Mouse (Mus musculus) adrenal gland, adult 2 months (tissue): ENCODE results near the gene Drc3. TPM values are rescaled to one million over a fixed set of nuclear protein-coding genes. Genes with fewer than 3 reads are reported as not detected.

ENCODE experiments used
- DNase-seq: peaks from one replicate; pipeline ENCODE4 v3.0.0; 2021
- long read RNA-seq: library from polyadenylated mRNA; stranded (forward); transcript quantifications from one replicate; pipeline ENCODE4 v2.0.0, GENCODE M21; 2021
- polyA plus RNA-seq: library from polyadenylated mRNA; depleted of rRNA; stranded (reverse); fragments of >200 nt; gene quantifications from 2 replicates; pipeline ENCODE4 v1.2.3, GENCODE M21; 2012; rRNA removed
- total RNA-seq, 2 experiments: library from RNA; stranded (reverse); gene quantifications; 2 replicates each; pipeline ENCODE4 v1.2.3; 2021

Drc3 gene
- total RNA-seq, result 1 to 10 TPM in 1 of 2 experiments, under 1 TPM in 1; 0.61 to 1.5 TPM
- 0.90 and 1.0 TPM in 2 replicates for polyA plus RNA-seq
- long read RNA-seq, partial matches to known transcripts, result 2 of 2 reads
- long read RNA-seq, other reads (novel, unspliced or antisense), result 0 of 2 reads

DNA sequence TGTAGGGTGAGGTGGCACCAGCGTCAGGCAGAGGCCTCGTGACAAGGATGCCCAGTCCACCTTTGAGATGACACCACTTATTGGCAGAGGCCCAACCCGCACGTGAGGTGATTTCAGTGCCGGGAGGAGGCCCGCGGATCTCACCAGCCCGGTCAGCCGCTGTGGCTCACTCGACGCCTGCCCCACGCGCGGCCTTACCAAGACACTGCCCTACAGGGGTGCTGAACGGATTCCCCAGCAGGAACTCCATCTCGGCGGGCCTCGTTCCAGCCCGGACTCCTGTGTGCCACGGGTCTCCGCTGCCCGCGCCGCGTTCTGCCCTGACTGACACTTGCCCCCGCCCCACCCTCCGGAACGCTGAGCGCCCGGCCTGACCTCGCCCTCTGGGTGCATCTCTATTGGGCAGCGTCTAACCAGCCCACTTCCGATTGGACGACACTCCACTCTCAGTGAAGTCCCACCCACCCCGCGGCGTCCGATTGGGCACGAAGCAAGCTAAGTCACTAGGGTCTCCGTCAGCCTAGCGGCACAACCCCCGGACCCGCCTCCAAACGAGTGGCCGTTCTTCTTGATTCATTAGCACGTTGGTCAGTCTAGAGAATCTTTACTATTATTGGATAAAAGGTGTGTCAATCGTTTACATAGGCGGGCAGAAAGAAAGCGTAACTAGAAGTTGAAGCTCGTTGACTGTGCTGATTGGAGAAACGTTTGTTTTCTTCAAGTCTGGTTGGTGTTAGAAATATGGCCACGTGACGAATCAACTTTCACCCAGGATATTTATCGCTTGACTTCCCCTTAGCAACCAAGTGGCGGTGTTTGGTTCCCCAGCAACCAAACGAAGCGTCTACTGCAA lies at the start of gene Drc3, which contains the start of gene Tom1l2:
TSS of gene Drc3 (plus strand) at position 771 of the 853 bp plus-strand sequence.
TSS of gene Tom1l2 (minus strand) at position 347 of the 853 bp plus-strand sequence.
- peak; percentile 100 for DNase-seq

DNA sequence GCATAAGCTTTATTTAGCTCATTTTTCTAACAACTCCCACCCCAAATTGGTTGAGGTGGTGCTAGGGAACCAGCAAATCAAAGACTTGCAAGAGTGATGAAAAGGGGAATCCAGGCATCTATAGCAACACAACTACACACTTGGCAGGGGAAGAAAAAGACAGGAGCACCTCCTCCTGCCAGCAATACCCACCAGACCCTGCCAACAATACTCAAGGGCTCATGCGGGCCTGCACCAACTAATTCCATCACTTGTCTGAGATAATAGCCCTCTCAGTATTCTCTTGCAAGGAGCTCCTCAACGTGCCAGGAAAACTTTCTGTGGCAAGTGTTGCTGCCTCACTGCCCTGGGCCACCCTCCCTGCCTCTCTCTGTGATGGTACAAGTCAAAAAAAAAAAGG lies 49.6 kb upstream of the Drc3 start:
- DNase-seq, result no peak

GRCm38 (mm10) chr11:60305611-60306010 lies 47.5 kb upstream of the Drc3 start:
- no peak for DNase-seq

DNA sequence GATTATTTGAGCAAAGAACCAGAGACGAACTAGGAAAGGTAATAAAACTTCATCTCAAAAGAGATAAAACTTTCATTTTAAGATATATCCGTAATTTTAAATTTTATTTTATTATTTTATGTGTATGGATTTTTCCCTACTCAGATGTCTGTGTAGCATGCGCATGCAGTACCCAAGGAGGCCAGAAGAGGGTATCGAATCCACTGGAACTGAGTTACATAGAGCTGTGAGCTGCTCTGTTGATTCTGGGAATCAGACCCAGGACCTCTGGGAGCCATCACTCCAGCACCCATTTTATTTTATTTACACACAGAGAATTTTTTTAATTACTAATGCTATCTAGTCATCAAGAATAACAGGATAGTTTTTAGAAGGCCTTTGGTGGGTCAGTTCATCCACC lies 46.3 kb upstream of the Drc3 start:
- no peak for DNase-seq

DNA sequence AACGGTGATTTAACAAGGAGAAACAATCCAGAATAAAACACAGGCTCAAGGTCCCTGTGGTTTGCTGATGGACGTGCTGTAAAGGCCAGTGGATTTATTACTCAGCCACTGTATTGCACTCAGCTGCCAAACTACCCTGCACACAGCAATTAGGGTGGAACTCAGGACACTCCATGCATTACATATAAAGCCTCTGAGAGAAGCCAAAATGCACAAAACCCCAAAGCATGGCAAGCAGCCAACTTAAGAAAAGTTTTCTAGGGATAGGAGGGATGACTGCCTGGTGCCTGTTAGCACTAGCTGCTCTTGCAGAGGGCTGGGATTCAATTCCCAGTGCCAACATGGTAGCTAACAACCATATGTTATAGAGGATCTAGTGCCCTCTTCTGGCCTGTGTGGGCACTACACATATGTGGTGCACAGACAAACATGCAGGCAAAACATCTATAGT lies 45.7 kb upstream of the Drc3 start:
- peak; percentile 80 for DNase-seq

- DNase-seq, result peak; percentile 46
These were observed 45.1 kb upstream of the Drc3 start for GRCm38 (mm10) chr11:60308061-60308460.

DNA sequence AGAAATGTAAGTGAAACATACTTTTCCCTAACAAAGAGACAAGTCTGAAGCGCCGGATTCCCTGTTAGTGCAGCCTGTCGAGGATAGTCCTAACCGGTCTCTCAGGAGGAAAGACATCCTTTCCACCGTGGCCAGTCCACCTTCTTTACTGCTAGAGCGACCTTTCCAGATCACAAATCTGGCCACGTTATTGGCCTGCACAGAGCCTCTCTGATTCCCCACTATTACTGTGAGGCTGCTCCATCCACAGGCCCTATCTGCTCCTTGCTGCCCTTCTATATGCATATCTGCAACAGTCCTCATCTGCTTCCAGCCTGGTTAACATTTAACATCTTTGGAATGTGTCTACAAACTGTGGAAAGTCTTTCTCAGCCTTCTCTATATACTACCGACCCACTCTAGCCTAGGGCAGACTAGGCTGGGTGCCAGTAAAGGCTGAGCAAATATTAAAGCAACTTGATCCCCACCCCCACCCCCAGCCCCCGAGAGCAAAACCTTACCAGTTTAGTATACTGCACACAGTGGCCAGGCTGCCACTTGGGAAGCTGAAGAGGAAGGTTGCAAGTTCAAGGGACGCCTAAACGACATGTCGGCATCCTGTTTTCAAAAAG lies 44.5 kb upstream of the Drc3 start:
- no peak for DNase-seq

DNA sequence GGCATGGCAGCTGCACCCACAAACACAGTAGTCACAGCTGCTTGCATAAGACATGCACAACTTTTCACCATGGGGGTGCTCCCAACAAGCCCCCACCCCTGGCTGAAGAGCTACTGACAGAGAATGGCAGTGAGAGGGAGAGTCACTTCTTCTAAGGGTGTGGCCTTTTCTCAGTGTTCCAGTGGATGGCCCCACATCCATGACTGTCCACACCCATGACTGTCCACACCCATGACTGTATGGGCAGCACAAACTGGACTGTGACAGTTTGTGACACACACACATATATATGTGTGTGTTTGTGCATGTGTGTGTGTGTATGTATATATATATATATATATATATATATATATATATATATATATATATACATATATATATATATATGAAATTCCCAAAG lies 43.3 kb upstream of the Drc3 start:
- no peak for DNase-seq

DNA sequence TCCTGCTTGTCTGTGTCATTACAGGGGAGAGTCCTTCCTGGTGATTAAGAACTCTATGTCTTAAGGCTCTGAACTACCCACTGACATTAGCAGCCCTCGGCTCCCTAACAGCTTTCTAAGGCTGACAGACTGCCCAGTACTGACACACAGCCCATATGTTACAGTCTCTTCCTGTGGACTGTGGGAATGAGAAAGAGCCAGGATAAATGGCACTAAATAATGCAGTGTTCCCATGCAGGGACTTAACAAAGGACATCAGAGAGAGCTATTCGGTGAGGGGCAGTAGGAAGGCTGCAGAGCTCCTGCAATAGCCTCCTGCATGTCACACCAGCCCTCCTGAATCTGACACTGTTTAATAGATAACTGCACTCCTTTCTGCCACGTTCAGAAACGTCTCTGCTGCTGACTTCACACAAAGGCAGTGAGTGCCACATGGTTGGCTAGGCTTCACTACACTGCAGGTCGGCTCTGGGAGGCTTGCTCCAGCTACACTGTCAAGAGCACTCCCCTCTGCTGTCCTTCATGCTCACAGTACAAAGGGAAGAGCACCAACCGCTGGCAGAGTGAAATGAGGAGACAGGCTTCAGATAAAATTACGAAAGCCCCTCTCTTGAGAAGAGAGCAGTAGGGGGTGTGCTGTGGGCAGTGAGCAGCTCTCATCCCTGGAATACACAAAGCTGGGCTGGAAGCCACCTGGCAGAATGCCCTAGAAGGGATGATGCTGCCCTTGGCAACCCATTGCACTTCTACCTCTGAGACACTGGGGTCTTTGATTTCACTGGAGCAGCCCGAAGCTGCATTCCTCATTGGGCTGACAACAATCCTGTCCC lies 41.9 kb upstream of the Drc3 start:
- DNase-seq, result peak; percentile 92

GRCm38 (mm10) chr11:60316250-60316649 lies 36.9 kb upstream of the Drc3 start:
- DNase-seq, result no peak

DNA sequence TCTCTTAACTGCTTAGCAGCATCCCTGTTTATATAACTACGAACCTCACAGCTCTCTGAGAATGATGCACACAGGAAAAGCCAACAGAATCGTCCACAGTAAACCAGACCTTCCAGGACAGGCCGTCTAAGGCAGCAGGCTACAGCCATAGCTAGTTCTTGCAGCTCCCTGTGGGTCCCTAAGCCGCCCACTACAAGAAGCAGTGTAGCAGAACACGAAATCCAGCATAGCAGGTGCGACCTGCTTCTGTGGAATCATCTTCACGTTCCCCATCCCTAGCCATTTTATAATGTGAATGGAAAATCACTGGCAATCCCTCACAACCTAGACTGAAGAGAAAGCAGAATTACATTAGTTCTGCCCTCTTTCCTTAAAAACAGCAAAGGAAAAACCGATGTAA lies 36.2 kb upstream of the Drc3 start:
- DNase-seq, result no peak

DNA sequence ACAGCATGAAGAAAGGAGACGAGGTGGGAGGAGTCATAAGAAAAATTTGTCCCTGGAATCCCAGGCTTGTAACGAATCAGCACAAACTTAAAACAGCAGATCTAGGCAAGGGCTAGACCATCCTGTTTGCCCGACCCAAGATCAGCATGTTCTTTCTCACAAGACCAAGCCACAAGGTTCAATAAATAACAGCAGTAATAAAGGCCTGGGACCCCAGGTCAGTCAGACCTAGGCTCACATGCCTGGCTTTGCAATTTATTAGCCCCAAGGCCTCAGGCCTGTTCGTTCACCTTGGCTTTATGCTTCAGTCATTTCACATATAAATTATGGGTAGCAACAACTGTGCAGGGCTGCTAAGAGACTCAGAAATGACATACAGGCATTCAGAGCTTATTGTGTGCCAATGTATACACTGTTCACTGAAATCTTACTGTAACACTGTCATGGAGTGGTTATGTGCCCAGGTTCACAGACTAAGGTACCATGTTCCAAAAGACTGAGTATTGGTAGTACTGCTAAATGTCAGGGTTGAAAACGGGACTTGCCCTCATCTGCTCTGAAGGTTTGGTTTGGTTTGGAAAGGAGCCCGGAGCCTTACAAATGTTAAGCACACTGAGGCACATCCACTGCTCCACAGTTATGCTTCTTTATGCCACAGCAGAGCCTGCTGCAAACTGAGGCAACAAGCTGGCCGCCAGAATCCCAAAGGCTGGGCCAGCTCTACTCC lies 35.6 kb upstream of the Drc3 start:
- DNase-seq, result peak; percentile 80

DNA sequence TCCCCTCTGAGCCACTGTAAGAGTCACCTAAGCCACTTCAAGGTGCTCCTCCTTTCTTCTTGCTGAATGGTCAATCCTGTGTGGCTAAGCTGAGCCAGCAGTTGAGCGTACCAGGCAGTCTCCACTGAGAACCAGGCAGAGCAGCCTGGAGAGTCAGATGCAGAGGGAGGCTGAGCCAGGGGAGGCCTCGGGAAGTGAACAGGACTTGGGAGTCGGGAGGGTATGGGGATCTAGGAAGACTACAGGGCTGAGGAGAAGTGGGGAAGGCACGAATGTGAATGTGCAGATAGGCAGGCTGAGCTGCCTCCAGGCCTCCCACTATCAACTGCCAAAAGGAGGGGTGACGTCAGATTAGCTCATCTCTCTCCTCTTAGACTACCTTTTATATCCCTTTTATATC lies 34.4 kb upstream of the Drc3 start:
- peak; percentile 56 for DNase-seq

- no peak for DNase-seq
These were observed 33.7 kb upstream of the Drc3 start for GRCm38 (mm10) chr11:60319257-60320066.

GRCm38 (mm10) chr11:60320426-60321037 lies 32.6 kb upstream of the Drc3 start:
- peak; percentile 64 for DNase-seq

DNA sequence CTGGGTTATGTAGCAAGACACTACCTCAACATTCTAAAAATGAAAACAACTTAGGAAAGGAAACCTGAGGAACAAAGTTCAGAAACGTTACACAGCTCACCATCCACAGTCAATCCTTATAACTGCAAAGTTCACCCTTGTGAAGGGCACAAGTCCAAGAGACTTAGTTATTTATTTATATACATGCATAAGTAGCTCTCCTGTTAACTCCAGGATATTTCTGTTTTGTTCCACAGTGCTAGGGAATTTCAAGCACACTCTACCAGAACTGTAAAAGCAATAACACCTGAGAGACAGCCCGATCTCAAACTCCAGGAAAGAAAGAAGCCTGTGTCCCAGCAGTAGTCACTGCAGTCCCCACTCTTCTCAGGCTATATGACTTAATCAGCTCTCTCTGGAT lies 31.7 kb upstream of the Drc3 start:
- no peak for DNase-seq

DNA sequence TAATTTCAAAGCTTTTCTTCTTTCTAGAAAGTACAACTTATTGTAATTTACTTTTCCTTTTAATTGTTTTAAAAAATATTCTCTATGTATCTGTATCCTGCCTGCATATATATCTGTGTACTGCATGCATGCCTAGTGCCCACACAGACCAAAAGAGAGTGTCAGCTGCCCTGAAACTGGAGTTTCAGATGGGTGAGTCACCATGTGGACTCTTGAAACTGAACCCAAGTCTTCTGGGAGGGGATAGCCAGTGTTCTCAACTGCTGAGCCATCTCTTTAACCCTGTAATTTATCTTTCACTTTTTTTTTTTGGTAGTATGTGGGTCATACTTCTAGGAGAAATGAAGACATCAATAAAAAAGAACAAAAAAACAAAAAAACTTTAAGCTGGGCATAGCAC lies 29.4 kb upstream of the Drc3 start:
- DNase-seq, result peak; percentile 56

DNA sequence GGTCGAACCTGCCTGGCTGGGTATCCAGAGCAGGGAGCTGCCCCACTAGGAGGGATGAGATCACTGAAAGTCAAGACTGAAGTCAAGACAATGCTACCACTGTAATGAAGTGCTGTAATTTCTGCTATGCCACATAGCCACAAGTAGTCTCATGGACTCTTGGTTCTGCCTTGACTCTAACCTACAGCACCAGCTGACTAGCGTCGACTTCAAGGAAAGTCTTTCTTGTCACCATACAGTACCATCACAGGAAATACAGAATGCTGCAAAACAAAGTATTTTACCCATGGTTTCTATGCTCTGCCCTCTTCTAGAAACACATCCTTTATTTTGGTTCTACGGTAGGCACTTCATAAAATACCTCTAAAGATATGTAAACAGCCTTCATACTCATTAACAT lies 22.6 kb upstream of the Drc3 start:
- no peak for DNase-seq

DNA sequence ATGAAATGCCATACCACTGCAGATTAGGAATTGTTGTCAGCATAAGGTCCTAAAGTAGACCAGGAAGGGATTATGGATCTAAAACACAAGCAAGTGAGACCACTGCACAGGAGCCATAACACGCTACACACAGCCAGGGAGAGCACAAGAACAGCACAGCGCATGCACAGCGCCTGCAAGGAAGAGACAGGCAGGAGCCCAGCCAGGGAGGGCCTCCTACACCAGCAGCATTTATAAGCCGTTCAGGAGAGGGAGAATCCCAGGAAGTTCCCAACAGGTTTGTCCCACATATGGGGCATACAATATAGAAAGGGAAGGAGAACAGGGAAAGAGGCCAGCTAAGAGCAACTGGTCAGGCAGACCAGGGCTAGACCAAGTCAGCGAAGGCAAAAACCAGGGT lies 19.7 kb upstream of the Drc3 start:
- no peak for DNase-seq

DNA sequence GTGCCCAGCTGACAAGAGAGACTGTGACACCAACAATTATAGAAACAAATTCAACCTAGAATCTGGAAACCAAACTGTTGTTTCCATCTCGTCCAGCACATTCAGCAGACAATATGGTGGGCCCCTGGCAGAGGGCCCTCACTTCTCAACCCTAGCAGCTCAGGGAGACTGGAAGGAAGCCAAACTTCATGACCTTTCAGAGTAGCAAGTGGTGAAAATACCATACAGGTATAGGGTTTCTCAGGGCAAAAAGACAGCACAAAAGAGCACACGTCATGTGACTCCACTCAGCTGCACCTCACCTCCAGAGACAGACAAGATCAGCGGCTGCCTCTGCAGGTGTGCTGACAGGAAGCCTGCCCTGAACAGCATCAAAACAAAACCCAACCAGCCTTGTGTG lies 19.0 kb upstream of the Drc3 start:
- no peak for DNase-seq
